Mouse (Mus musculus) layer of hippocampus, adult 11-12 months (tissue): Measurements from ENCODE around the gene Trim62.

Experiments used
- DNase-seq: peaks from one replicate; pipeline ENCODE4 v3.0.0; 2022; ENCODE audit warnings: low spot score

Trim62 gene

DNA sequence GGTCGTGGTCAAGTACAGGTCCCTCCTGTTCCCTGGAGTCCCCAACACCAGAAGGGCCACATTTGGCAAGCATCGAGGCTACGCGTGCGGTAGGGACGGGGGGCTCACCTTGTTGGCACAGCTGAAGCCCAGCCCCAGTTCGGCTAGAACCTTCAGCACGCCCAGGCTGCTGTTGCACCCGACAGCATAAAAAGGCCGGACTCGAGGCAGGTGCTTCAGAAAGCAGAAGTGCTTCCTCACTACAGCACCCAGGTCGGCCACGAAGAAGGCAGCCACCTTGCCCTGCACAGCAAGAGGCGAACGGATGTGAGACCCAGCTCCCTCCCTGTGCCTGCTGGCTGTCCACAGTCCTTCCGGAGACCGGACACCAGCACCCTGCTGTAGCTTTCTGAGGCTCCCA, 76.3 kb downstream of the Trim62 start:
- no peak for DNase-seq
